Mouse (Mus musculus): ENCODE results near the gene Snph. TPM values are rescaled to one million over a fixed set of nuclear protein-coding genes. Genes with fewer than 3 reads are reported as not detected.
"Not testable (repeated sequence)": the region's sequence is repeated elsewhere in the genome, so short reads cannot be mapped to it uniquely, and the experiment has no call there.

Snph gene
- total RNA-seq (2014; fragmentation: Nextera tagmentation) (not detected in 2 replicates), total RNA-seq (2017) (not detected in 2 replicates)

- ATAC-seq (replicated peaks; ENCODE audit: poor library complexity, severe bottlenecking) = peak; percentile 62
These were observed at the start of gene Snph for GRCm38 (mm10) chr2:151632159-151632814. Gene Snph (minus strand): TSS chr2:151632593.

GRCm38 (mm10) chr2:151676234-151676633, 43.8 kb upstream of the Snph start:
- no peak for ATAC-seq (replicated peaks; ENCODE audit: poor library complexity, severe bottlenecking)

- no peak for ATAC-seq (replicated peaks; ENCODE audit: poor library complexity, severe bottlenecking)
These were observed 38.6 kb upstream of the Snph start for GRCm38 (mm10) chr2:151670968-151671329.

- ATAC-seq (replicated peaks; ENCODE audit: poor library complexity, severe bottlenecking) = peak; percentile 35
These were observed 37.9 kb upstream of the Snph start for GRCm38 (mm10) chr2:151670026-151670967.

GRCm38 (mm10) chr2:151668433-151668832, 36.0 kb upstream of the Snph start, which contains the start of gene Rad21l:
Gene Rad21l (minus strand): TSS chr2:151668533.
- no peak for ATAC-seq (replicated peaks; ENCODE audit: poor library complexity, severe bottlenecking)

GRCm38 (mm10) chr2:151652053-151652452, 19.7 kb upstream of the Snph start:
- ATAC-seq (replicated peaks; ENCODE audit: poor library complexity, severe bottlenecking) = peak; percentile 48; the same call in 1 of the 2 replicates

- peak; percentile 68 for ATAC-seq (replicated peaks; ENCODE audit: poor library complexity, severe bottlenecking)
These were observed 3.6 kb upstream of the Snph start for GRCm38 (mm10) chr2:151636015-151636402.

- no peak for ATAC-seq (replicated peaks; ENCODE audit: poor library complexity, severe bottlenecking)
These were observed 3.1 kb upstream of the Snph start for GRCm38 (mm10) chr2:151635362-151636014.

- no peak for ATAC-seq (replicated peaks; ENCODE audit: poor library complexity, severe bottlenecking)
These were observed 2.5 kb upstream of the Snph start for GRCm38 (mm10) chr2:151634903-151635302.

GRCm38 (mm10) chr2:151632982-151633381, 589 bp upstream of the Snph start:
- no peak for ATAC-seq (replicated peaks; ENCODE audit: poor library complexity, severe bottlenecking)

- ATAC-seq (replicated peaks; ENCODE audit: poor library complexity, severe bottlenecking) = peak; percentile 10; the same call in 1 of the 2 replicates
These were observed 811 bp downstream of the Snph start for GRCm38 (mm10) chr2:151631406-151632158.

GRCm38 (mm10) chr2:151629310-151629709, 3.1 kb downstream of the Snph start:
- ATAC-seq (replicated peaks; ENCODE audit: poor library complexity, severe bottlenecking) = no peak

- no peak for ATAC-seq (replicated peaks; ENCODE audit: poor library complexity, severe bottlenecking)
These were observed 4.4 kb downstream of the Snph start for GRCm38 (mm10) chr2:151628011-151628410.

GRCm38 (mm10) chr2:151626296-151626695, 6.1 kb downstream of the Snph start:
- no peak for ATAC-seq (replicated peaks; ENCODE audit: poor library complexity, severe bottlenecking)

- ATAC-seq (replicated peaks; ENCODE audit: poor library complexity, severe bottlenecking) = no peak
These were observed 8.6 kb downstream of the Snph start for GRCm38 (mm10) chr2:151623776-151624175.

- no peak for ATAC-seq (replicated peaks; ENCODE audit: poor library complexity, severe bottlenecking)
These were observed 15.7 kb downstream of the Snph start for GRCm38 (mm10) chr2:151616551-151617329.

GRCm38 (mm10) chr2:151615779-151616178, 16.6 kb downstream of the Snph start:
- ATAC-seq (replicated peaks; ENCODE audit: poor library complexity, severe bottlenecking) = not testable (repeated sequence)

GRCm38 (mm10) chr2:151609974-151610373, 22.4 kb downstream of the Snph start:
- ATAC-seq (replicated peaks; ENCODE audit: poor library complexity, severe bottlenecking) = no peak

- ATAC-seq (replicated peaks; ENCODE audit: poor library complexity, severe bottlenecking) = no peak
These were observed 24.0 kb downstream of the Snph start for GRCm38 (mm10) chr2:151608435-151608834.

Measured in granulocyte monocyte progenitor cell, adult 5-6 weeks (primary cell).